Mouse (Mus musculus) liver, postnatal 0 days (tissue): ENCODE results near the gene Ugt1a9.

Experiments
- CTCF ChIP-seq: sonication (generic); IDR thresholded peaks from 2 replicates; pipeline ENCODE4 v1.5.1; 2016; ENCODE audit warnings: antibody characterized with exemption, low read depth
- EP300 ChIP-seq: IDR thresholded peaks from 2 replicates; pipeline ENCODE4 v1.6.1; 2016; ENCODE audit warnings: antibody characterized with exemption, low read depth, mild to moderate bottlenecking

DNA sequence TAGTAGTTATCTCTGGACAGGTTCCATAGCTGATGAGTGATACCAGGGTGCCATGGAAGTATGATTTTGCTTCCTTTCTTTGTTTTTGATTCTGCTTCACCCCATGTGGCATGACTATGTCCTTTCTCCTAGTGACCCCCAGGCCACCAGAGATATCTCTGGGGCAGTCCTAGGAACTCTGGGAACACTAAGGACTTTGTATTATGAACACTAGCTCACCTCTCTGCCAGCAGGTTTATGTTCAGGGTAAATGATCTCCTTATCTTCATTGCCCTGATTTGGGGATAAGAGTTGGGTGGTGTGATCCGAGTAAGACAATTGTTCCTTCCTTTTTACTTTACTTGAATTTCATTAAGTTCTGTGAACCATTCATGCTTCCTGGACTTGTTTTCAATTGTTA, 15.5 kb downstream of the Ugt1a9 start:
- TF ChIP-seq CTCF, result no peak
- TF ChIP-seq EP300, result no peak
